In the genomic region with DNA sequence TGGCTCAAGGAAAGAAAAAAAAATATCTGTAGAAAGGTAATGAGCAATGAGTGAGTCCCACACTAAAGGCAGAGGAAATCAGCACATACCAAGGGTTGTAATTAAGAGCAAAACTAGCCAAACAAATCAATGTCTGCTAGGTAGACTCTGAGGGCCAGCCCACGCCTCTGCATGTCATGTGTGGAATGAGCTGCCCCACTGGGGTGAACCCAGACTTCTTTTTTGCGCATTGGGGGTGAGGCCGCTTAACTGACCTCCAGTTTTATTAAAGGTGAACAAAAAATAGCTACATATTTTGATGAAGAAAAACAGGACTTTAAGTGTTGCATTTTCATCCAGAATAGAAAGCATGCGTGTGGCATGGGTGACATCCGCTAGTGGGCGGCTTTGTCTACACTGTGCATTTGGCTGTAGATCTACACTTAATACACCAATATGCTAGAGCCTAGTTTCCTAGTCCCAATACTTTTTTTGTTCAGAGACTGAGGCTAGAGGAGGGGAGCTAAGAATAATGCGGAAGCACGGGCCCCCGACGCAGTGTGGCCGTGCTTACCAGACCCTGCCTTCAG, we compare ENCODE assay signal across 9 mouse cellular contexts.
DNase-seq lines count a peak whose midpoint lies in the region; ATAC-seq and TF ChIP-seq lines count a peak whose summit lies in the region.
"Had no signal": no experiment of that assay in that cellular context is flagged by ENCODE, and none has a peak within 500 bp of the region (broad histone marks: within the 10 kb centered on the region; RNA-seq: fewer than 3 reads in every experiment).

No protein-coding gene starts in this region.

- no peaks in the 10 kb centered on the region for H3K9me3 ChIP-seq in forebrain, embryonic 13.5 days (replicated peaks)
- H3K9me3 ChIP-seq in forebrain, embryonic 11.5 days (ENCODE audit: control insufficient read depth, low read length): no peaks in the 10 kb centered on the region
- no peaks in the 10 kb centered on the region for H3K9me3 ChIP-seq in limb, embryonic 12.5 days
- no peaks in the 10 kb centered on the region for H3K9me3 ChIP-seq in limb, embryonic 10.5 days (replicated peaks)
- H3K9me3 ChIP-seq in hindbrain, postnatal 0 days (ENCODE audit: low read length): no peaks in the 10 kb centered on the region
- H3K9me3 ChIP-seq in stomach, embryonic 14.5 days (ENCODE audit: control insufficient read depth, low read depth, low read length): no peaks in the 10 kb centered on the region

- H3K4me1 ChIP-seq in forebrain, embryonic 13.5 days: peaks cover 37% of the 10 kb centered on the region
- H3K4me1 ChIP-seq in forebrain, embryonic 11.5 days (replicated peaks; ENCODE audit: control insufficient read depth, insufficient read depth, low read length): no peaks in the 10 kb centered on the region
- H3K4me1 ChIP-seq in limb, embryonic 12.5 days (replicated peaks): peaks cover 20% of the 10 kb centered on the region
- H3K4me1 ChIP-seq in limb, embryonic 10.5 days: peaks cover 14% of the 10 kb centered on the region
- peaks cover 14% of the 10 kb centered on the region for H3K4me1 ChIP-seq in hindbrain, postnatal 0 days (ENCODE audit: insufficient read depth, low read length)
- H3K4me1 ChIP-seq in stomach, embryonic 14.5 days (ENCODE audit: control insufficient read depth, insufficient read depth, low read length): peaks cover 9% of the 10 kb centered on the region

- no peak overlapping the region for H3K27ac ChIP-seq in forebrain, embryonic 13.5 days
- H3K27ac ChIP-seq in forebrain, embryonic 11.5 days (ENCODE audit: low read depth, low read length): no peak overlapping the region
- 0 out of 2 replicates have a peak overlapping the region, but pooled peaks have one; percentile 12 for H3K27ac ChIP-seq in limb, embryonic 12.5 days
- no peak overlapping the region for H3K27ac ChIP-seq in limb, embryonic 10.5 days
- peak overlapping the region; percentile 37; the same call in 1 of the 2 replicates for H3K27ac ChIP-seq in hindbrain, postnatal 0 days
- no peak overlapping the region for H3K27ac ChIP-seq in stomach, embryonic 14.5 days (ENCODE audit: low read length)
- H3K27ac ChIP-seq: liver, embryonic 14.5 days had no signal

- DNase-seq in forebrain, embryonic 11.5 days (ENCODE audit: low spot score): no peak
- DNase-seq in limb, embryonic 10.5 days (ENCODE audit: low spot score): no peak
- DNase-seq in hindbrain, postnatal 0 days (ENCODE audit: low spot score): no peak
- no peak for DNase-seq in left cerebral cortex, postnatal 4 days
- DNase-seq in cerebellum, postnatal 4 days (ENCODE audit: low spot score in 2 of 2): no peak

- H3K4me2 ChIP-seq in forebrain, embryonic 13.5 days: peak overlapping the region; percentile 22
- H3K4me2 ChIP-seq in forebrain, embryonic 11.5 days (ENCODE audit: low read depth, low read length, severe bottlenecking): no peak overlapping the region
- H3K4me2 ChIP-seq in limb, embryonic 12.5 days: peak overlapping the region; percentile 28
- H3K4me2 ChIP-seq in hindbrain, postnatal 0 days (ENCODE audit: low read depth, low read length): peak overlapping the region; percentile 73
- peak overlapping the region; percentile 46 for H3K4me2 ChIP-seq in stomach, embryonic 14.5 days (replicated peaks; ENCODE audit: low read depth, low read length)

- H3K4me3 ChIP-seq in forebrain, embryonic 13.5 days: no peak overlapping the region
- H3K4me3 ChIP-seq in forebrain, embryonic 11.5 days (ENCODE audit: low read depth, low read length): no peak overlapping the region
- H3K4me3 ChIP-seq in limb, embryonic 12.5 days (replicated peaks): no peak overlapping the region
- H3K4me3 ChIP-seq in limb, embryonic 10.5 days: no peak overlapping the region
- peak overlapping the region; percentile 42 for H3K4me3 ChIP-seq in hindbrain, postnatal 0 days (ENCODE audit: low read length)
- H3K4me3 ChIP-seq in stomach, embryonic 14.5 days (ENCODE audit: low read depth, low read length): peak overlapping the region; percentile 26; the same call in 1 of the 2 replicates

- 86% methylated on average over 11 of the region's 11 CpGs for WGBS in forebrain, embryonic 13.5 days
- WGBS in forebrain, embryonic 11.5 days: 91% methylated on average over 11 of the region's 11 CpGs
- WGBS in limb, embryonic 12.5 days: 91% methylated on average over 11 of the region's 11 CpGs
- WGBS in limb, embryonic 10.5 days: 91% methylated on average over 11 of the region's 11 CpGs
- WGBS in hindbrain, postnatal 0 days: 75% methylated on average over 11 of the region's 11 CpGs
- 84% methylated on average over 11 of the region's 11 CpGs for WGBS in stomach, embryonic 14.5 days

- intact Hi-C loops in left cerebral cortex, postnatal 4 days (cut with DNase I): loop anchor here (10.0 kb wide), 1 partner anchor 74 kb away; no protein-coding TSS in a partner anchor

- no peak for TF ChIP-seq CTCF in hindbrain, postnatal 0 days (IDR thresholded peaks at IDR 0.05; ENCODE audit: low read depth)

- no peaks in the 10 kb centered on the region for H3K27me3 ChIP-seq in forebrain, embryonic 13.5 days
- H3K27me3 ChIP-seq in forebrain, embryonic 11.5 days (ENCODE audit: control insufficient read depth, insufficient read depth, low read length): no peaks in the 10 kb centered on the region
- H3K27me3 ChIP-seq in limb, embryonic 12.5 days: no peaks in the 10 kb centered on the region
- no peaks in the 10 kb centered on the region for H3K27me3 ChIP-seq in limb, embryonic 10.5 days (ENCODE audit: low read depth, poor library complexity, severe bottlenecking)
- no peaks in the 10 kb centered on the region for H3K27me3 ChIP-seq in hindbrain, postnatal 0 days (ENCODE audit: insufficient read depth, low read length)
- H3K27me3 ChIP-seq in stomach, embryonic 14.5 days (ENCODE audit: control insufficient read depth, insufficient read depth, low read length): no peaks in the 10 kb centered on the region

- H3K36me3 ChIP-seq in forebrain, embryonic 13.5 days (ENCODE audit: poor library complexity, severe bottlenecking): no peaks in the 10 kb centered on the region
- no peaks in the 10 kb centered on the region for H3K36me3 ChIP-seq in forebrain, embryonic 11.5 days (ENCODE audit: control insufficient read depth, insufficient read depth, low read length)
- H3K36me3 ChIP-seq in limb, embryonic 12.5 days: no peaks in the 10 kb centered on the region
- H3K36me3 ChIP-seq in limb, embryonic 10.5 days: no peaks in the 10 kb centered on the region
- no peaks in the 10 kb centered on the region for H3K36me3 ChIP-seq in hindbrain, postnatal 0 days (ENCODE audit: insufficient read depth, low read length)
- H3K36me3 ChIP-seq in stomach, embryonic 14.5 days (ENCODE audit: control insufficient read depth, insufficient read depth, low read length): no peaks in the 10 kb centered on the region

- ATAC-seq in forebrain, embryonic 13.5 days: peak; percentile 68
- no peak for ATAC-seq in forebrain, embryonic 11.5 days (replicated peaks; ENCODE audit: low FRiP score)
- ATAC-seq in limb, embryonic 12.5 days (ENCODE audit: insufficient number of reproducible peaks, insufficient read depth, low FRiP score, low TSS enrichment, low read depth): no peak
- peak; percentile 41 for ATAC-seq in hindbrain, postnatal 0 days
- no peak for ATAC-seq in stomach, embryonic 14.5 days (ENCODE audit: insufficient number of reproducible peaks, insufficient read depth, low FRiP score, low read depth)

- H3K9ac ChIP-seq in forebrain, embryonic 13.5 days: no peak overlapping the region
- no peak overlapping the region for H3K9ac ChIP-seq in forebrain, embryonic 11.5 days (ENCODE audit: low read length)
- no peak overlapping the region for H3K9ac ChIP-seq in limb, embryonic 12.5 days (replicated peaks)
- H3K9ac ChIP-seq in hindbrain, postnatal 0 days (replicated peaks; ENCODE audit: low read length): peak overlapping the region; percentile 33; the same call in 1 of the 2 replicates
- H3K9ac ChIP-seq in stomach, embryonic 14.5 days (replicated peaks; ENCODE audit: low read depth, low read length): no peak overlapping the region
- H3K9ac ChIP-seq: liver, embryonic 14.5 days had no signal

Comparison
In these comparisons a context has a peak if more than half of its experiments do, and no peak if none do; other contexts are left out.
1. ATAC-seq: peak in forebrain, embryonic 13.5 days (single experiment) and hindbrain, postnatal 0 days (single experiment); none in forebrain, embryonic 11.5 days (single experiment), limb, embryonic 12.5 days (single experiment) and stomach, embryonic 14.5 days (single experiment).
2. H3K27ac ChIP-seq: peak in limb, embryonic 12.5 days (single experiment) and hindbrain, postnatal 0 days (single experiment); none in forebrain, embryonic 13.5 days (single experiment), forebrain, embryonic 11.5 days (single experiment), limb, embryonic 10.5 days (single experiment) and stomach, embryonic 14.5 days (single experiment).
3. H3K4me3 ChIP-seq: peak in hindbrain, postnatal 0 days (single experiment) and stomach, embryonic 14.5 days (single experiment); none in forebrain, embryonic 13.5 days (single experiment), forebrain, embryonic 11.5 days (single experiment), limb, embryonic 12.5 days (single experiment) and limb, embryonic 10.5 days (single experiment).